Mouse (Mus musculus) heart, postnatal 14 days (tissue): ENCODE results near the gene Lrrc8e. TPM values are rescaled to one million over a fixed set of nuclear protein-coding genes. Genes with fewer than 3 reads are reported as not detected.
A peak's percentile ranks its signal among the peaks of the same experiment; 100 is the strongest.

Source experiments
- DNase-seq, 2 experiments: peaks; one replicate each; pipeline ENCODE4 v3.0.0; 2021 to 2022
- intact Hi-C: fragments of 180-260 bp; cut with DNase I; formaldehyde crosslinking; loops from one replicate; pipeline ENCODE4 v1.15.1; 2025
- long read RNA-seq, 2 experiments: library from polyadenylated mRNA; stranded (forward); transcript quantifications; one replicate each; pipeline ENCODE4 v2.0.0; 2021
- total RNA-seq, 2 experiments: library from RNA; stranded (reverse); gene quantifications; 2 replicates each; pipeline ENCODE4 v1.2.3; 2021

The Lrrc8e gene
- total RNA-seq = under 1 TPM; 0.14 to 0.20 TPM
- long read RNA-seq, experiment 1 = 0 reads
- long read RNA-seq, experiment 2 = 0 reads

- intact Hi-C loops = no loop called here
- no peak for DNase-seq
These were observed at the start of gene Lrrc8e for GRCm38 (mm10) chr8:4226739-4227347. Gene Lrrc8e (plus strand): TSS chr8:4226827.

GRCm38 (mm10) chr8:4183409-4183808 lies 43.2 kb upstream of the Lrrc8e start:
- DNase-seq = no peak
- intact Hi-C loops = no loop called here

GRCm38 (mm10) chr8:4186151-4186550 lies 40.5 kb upstream of the Lrrc8e start:
- intact Hi-C loops = no loop called here
- DNase-seq = no peak

GRCm38 (mm10) chr8:4188605-4189004 lies 38.0 kb upstream of the Lrrc8e start:
- intact Hi-C loops = no loop called here

GRCm38 (mm10) chr8:4189031-4189722 lies 37.5 kb upstream of the Lrrc8e start:
- DNase-seq = no peak
- intact Hi-C loops = no loop called here

More at GRCm38 (mm10) chr8:4188605-4189004, 38.0 kb upstream of the Lrrc8e start:
- no peak for DNase-seq

- DNase-seq = no peak
- intact Hi-C loops = loop anchor here (5.0 to 10.0 kb wide), 4 partner anchors 45 to 182 kb away; partner anchors contain the start of genes Gm49320, Map2k7 and Snapc2
These were observed 34.3 kb upstream of the Lrrc8e start for GRCm38 (mm10) chr8:4192305-4192704.

- intact Hi-C loops = loop anchor here (5.0 to 10.0 kb wide), 4 partner anchors 44 to 182 kb away; partner anchors contain the start of genes Gm49320, Map2k7 and Snapc2
- DNase-seq = peak; percentile 88 to 92
These were observed 33.6 kb upstream of the Lrrc8e start for GRCm38 (mm10) chr8:4192807-4193587.

- intact Hi-C loops = loop anchor here (5.0 to 10.0 kb wide), 4 partner anchors 44 to 181 kb away; partner anchors contain the start of genes Gm49320, Map2k7 and Snapc2
- no peak for DNase-seq
These were observed 33.1 kb upstream of the Lrrc8e start for GRCm38 (mm10) chr8:4193588-4193894.

GRCm38 (mm10) chr8:4201321-4201720 lies 25.3 kb upstream of the Lrrc8e start:
- no peak for DNase-seq
- intact Hi-C loops = no loop called here

- intact Hi-C loops = no loop called here
- no peak for DNase-seq
These were observed 21.1 kb upstream of the Lrrc8e start for GRCm38 (mm10) chr8:4205246-4206123.

GRCm38 (mm10) chr8:4206182-4207015 lies 20.2 kb upstream of the Lrrc8e start:
- intact Hi-C loops = no loop called here
- no peak for DNase-seq

GRCm38 (mm10) chr8:4207016-4207350 lies 19.6 kb upstream of the Lrrc8e start:
- intact Hi-C loops = no loop called here
- DNase-seq = no peak

GRCm38 (mm10) chr8:4211097-4211496 lies 15.5 kb upstream of the Lrrc8e start:
- DNase-seq = no peak
- intact Hi-C loops = no loop called here

- DNase-seq = peak in 1 of 2 experiments; percentile 16
These were observed 13.8 kb upstream of the Lrrc8e start for GRCm38 (mm10) chr8:4212809-4213209.

GRCm38 (mm10) chr8:4213210-4214005 lies 13.2 kb upstream of the Lrrc8e start:
- intact Hi-C loops = no loop called here
- peak; percentile 37 to 40 for DNase-seq

More at GRCm38 (mm10) chr8:4212809-4213209, 13.8 kb upstream of the Lrrc8e start:
- intact Hi-C loops = no loop called here

- peak in 1 of 2 experiments; percentile 40 for DNase-seq
- intact Hi-C loops = no loop called here
These were observed 12.3 kb upstream of the Lrrc8e start for GRCm38 (mm10) chr8:4214006-4214980.

GRCm38 (mm10) chr8:4216296-4216695 lies 10.3 kb upstream of the Lrrc8e start:
- no peak for DNase-seq
- intact Hi-C loops = no loop called here
